Mouse (Mus musculus) adipocyte (in vitro differentiated cells): ENCODE measurements around the gene Gm17018.
A peak's percentile ranks its signal among the peaks of the same experiment; 100 is the strongest.

Experiments
- DNase-seq: peaks from one replicate; pipeline ENCODE4 v3.0.0-alpha.2; 2016; ENCODE audit warnings: low spot score

Gm17018 gene

GRCm38 (mm10) chr19:45549128-45549915 lies 11.1 kb upstream of the Gm17018 start:
- no peak for DNase-seq

DNA sequence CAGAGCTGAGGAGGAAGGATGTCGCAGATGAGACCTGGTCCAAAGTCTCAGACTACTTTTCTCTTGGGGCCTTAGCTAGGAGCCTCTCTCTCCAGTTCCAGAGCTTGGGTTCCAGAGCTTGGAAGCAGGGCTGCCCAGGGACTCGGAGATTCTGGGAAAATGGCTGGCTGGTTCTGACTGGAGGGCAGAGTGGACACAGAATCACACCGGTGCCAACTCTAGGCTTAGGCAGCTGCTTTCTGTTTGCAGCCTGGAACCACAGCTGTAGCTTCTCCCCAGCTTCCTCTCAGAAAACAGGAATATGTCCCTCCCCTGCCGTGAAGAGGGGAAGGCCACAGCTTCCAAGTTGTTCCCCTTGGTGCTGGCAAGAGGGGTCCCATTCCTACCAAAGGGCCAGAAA lies 10.5 kb upstream of the Gm17018 start:
- peak; percentile 57 for DNase-seq

DNA sequence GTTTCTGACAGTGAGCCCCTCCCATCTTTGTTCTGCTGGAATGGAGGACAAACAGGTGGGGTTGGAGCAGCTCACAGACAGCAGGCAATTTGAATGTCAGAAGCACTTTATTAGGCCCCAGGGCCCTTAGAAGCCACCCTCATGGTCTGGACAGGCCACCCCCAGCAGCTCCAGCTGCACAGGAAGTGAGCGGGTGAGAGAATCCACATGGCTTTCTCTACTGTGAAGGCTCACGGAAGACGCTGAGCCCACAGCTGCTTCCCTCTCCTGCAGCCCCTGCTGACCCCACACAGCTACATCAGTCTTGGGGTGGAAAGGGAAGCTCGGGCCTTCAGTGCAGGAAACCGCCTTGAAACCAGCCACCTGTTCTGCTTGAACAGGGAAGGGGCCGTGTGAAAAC lies 8.2 kb upstream of the Gm17018 start:
- DNase-seq = no peak

- DNase-seq = no peak
Observed at GRCm38 (mm10) chr19:45554136-45554535, 6.3 kb upstream of the Gm17018 start.

DNA sequence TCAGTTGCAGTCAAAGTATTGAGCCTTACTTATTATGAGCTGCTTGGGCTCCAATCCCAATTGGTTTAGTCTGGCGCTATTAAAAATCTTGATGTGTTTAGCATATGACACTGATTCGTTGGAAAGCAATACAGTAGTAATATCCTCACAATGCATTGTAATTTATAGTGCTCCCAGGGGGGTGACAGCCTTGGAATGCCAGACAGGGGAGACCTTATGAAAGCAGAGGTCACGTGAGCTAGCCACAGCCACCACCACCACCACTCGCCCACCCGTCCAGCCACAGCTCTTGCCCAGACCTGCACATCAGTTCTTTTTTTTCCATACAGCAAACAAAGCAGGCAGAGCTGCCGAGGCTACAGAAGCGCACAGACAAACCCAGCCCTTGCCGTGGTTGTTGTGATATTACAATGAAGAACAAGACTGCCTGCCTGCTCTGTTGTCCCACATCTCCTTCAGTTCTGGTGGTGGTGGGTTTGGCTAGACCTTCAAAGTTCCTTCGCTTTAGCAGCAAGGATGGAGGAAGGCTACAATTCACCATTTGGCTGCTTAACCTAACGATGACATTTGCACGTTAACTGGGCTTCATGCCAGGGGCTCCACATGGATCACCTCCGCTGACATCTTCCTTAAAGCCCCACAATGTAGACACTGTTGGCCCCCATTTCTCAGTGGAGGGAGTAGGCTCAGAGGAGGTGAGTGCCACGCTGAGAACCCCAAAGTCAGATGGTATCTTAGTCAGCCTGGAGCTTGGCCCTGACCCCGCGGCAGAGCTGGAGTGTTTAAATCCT lies 5.7 kb downstream of the Gm17018 start:
- no peak for DNase-seq

- no peak for DNase-seq
Observed at GRCm38 (mm10) chr19:45567367-45567766, 7.0 kb downstream of the Gm17018 start.

GRCm38 (mm10) chr19:45573033-45573432 lies 12.6 kb downstream of the Gm17018 start:
- no peak for DNase-seq

GRCm38 (mm10) chr19:45573861-45574267 lies 13.4 kb downstream of the Gm17018 start:
- DNase-seq = peak; percentile 82

DNA sequence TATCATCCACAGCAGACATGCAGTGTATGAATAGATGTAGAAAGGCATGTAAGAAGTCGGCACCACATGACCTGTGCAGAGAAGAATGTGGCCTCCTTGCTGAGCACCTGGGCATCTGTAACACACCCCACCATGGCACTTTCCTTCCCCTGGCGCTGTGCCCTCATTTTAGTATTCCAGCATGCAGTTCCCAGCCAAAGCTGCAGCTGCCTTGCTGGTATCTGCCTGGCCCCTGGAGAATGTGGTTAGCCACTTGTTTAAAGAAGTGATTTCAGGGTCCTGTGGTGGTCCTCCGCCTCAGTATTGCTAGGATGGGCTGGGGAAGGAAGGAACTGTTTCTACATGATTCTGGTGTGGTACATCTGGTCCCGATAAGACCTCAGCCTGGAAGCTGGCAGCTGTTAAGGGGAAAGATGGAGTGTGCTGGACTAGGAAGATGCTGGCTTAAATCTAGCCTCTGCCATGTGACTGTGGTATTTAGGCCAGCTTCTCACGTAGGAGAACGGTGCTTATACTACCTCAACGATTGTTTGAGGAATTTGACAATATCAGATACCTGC lies 14.0 kb downstream of the Gm17018 start:
- DNase-seq = no peak

DNA sequence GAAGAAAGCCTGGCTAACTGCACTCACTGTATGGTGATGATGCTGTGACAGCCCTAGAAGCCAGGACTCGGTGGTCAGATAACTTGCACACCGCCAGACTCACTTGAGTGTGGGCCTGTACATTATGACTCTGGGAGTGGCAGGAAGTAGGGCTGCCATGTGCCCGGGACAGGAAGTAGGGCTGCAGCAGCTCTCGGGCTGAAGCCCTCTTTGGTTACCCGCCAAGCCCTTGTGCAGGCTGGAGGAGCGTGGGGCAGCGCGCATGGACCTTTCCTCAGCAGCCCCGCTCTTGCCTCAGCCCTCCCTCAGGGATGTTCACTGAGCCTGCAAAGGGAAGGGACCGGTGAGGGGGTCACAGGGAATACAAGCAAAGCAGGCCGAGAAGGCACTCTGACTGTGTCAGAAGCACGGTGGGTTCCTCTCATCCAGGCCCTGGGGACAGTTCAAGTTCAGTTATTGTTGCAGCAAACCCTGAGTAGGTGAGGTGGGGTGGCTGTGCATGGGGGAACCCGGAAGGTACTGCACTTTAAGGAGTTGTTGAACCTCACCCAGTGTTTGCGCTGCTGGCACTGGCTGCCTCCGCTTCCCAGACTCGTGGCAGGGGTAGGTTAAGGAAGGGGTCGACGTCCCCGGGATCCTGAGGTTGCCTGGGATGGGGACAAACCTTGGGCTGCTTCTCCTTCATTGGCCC lies 14.7 kb downstream of the Gm17018 start:
- DNase-seq = no peak

DNA sequence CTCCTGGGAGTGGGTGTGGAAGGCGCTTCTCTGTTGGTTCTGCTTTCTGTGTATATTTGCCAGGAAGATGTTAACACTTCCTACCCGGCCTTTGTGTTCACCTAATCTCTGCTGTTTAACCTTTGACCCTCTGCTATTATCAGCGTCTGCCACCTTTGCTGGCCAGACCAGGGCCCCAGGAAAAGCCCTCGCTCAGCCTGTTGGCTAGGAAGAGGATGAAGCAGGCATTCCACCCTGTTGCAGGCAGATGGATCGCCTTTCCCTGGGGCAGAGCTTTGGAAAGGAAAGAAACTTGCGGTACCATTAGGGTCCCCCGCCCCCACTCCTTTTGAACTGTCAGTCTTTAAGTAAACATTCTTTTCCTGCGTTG lies 15.2 kb downstream of the Gm17018 start:
- DNase-seq = no peak

DNA sequence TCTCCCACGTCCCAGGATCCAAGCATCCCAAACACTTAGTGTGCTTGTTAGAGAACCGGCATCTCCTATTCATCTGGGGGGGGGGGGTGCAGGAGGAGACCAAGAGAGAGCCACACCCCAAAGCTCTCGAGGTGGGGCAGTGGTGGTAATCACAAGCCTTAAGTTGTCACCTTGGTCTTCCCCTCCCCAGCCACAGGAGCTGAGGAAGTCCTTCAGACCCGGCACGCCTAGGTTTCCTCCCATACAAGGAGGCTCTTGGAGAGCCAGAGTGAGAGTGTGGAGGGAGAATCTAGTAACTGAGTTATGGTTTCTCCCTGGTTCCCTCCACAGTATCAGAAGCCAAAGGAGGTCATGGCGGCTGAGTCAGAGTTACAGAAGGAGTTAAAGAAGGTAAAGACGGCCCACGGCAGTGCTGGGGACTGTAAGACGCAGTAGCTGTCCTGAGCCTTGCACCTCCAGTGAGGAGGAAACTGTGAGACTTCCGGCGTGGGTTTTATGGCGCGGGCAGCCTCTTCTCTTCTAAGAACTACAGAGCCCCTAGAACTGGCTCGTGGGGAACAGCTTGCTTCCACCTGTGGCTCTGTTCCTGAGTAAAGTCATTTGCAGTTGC lies 16.8 kb downstream of the Gm17018 start:
- DNase-seq = no peak

DNA sequence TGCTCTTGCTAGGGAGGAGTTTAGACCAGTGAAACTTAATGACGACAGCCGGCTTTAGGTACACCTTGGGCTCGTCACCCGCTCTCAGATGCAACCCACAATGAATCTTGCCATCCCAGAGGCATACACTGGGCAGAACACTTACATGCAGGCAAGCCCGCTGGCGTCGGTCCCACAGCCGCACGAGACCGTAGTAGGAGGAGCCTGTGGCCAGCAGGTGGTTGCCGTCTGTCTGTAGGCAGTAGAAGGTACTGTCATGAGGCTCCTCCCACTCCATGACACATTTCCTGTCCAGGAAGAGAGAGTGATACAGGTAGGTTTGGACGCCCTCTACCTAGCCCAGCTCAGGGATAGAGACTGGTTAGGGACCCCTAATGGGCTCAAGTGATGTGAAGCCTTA lies 18.6 kb downstream of the Gm17018 start:
- no peak for DNase-seq

GRCm38 (mm10) chr19:45579416-45579815 lies 19.0 kb downstream of the Gm17018 start:
- no peak for DNase-seq

DNA sequence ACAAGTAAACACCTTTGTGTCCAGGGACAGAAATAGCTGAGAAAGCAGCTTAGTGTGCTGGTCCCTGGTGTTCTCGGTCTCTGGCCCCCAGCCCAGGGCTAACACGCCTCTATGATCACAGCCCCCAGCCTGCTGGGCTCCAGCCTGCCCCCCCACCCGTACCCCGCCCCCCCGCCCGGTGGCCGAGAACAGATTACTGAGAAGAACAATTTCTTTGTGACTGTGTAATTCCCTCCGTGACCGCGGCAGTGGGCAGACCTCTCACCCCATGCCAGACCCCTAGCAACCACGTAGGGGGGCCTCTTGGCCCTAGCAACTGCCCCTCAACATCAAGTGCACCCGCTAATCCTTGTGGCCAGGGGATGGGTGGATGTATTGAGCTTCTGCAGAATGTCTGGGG lies 19.8 kb downstream of the Gm17018 start:
- DNase-seq = no peak

- peak; percentile 73 for DNase-seq
Observed at GRCm38 (mm10) chr19:45581257-45581656, 20.8 kb downstream of the Gm17018 start.

DNA sequence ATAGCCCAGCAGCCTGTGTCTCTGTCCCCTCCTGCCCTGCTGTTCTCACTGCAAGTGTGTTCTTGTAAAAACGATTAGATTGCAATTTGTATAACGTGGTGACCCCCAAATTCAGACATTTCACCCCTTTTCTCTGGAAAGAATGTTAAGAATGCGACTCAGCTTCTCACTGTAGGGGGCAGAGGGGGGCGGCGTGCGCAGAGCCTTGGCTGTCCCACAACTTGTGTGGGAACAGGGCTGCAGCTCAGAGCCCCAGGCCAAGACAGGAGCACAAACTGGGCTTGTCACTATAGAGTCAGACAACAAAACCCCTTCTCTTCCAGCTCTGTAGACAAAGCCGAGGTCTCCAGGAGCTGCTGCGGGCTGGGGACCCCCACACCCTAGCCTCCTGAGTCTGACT lies 21.7 kb downstream of the Gm17018 start:
- DNase-seq = no peak

DNA sequence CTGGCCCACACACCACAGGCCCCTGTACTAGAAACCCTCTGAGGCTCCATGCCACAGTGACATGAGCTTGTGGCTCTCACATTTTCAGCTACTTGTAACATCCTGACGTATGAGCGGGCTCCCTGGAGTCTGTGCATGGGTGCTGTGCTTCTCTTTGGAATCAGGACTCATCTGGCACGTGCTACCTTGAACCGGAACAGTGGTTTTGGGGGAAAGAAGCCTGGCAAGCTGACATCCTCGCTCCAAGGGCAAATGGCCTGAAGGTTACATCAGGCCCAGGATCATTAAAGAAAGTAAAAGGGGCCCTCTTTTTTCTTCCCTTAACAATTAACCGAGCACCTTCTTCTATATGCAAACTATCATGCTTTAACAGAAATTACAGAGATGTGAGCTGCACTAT lies 22.7 kb downstream of the Gm17018 start:
- DNase-seq = no peak

GRCm38 (mm10) chr19:45584856-45585620 lies 24.6 kb downstream of the Gm17018 start:
- no peak for DNase-seq

GRCm38 (mm10) chr19:45586850-45587249 lies 26.4 kb downstream of the Gm17018 start:
- no peak for DNase-seq
